Mouse (Mus musculus) adrenal gland, postnatal 25 days (tissue): ENCODE results near the gene Scgn. TPM values are rescaled to one million over a fixed set of nuclear protein-coding genes. Genes with fewer than 3 reads are reported as not detected.

ENCODE experiments used
- DNase-seq: peaks from one replicate; pipeline ENCODE4 v3.0.0; 2021; ENCODE audit warnings: mixed read lengths
- long read RNA-seq: library from polyadenylated mRNA; stranded (forward); transcript quantifications from one replicate; pipeline ENCODE4 v2.0.0, GENCODE M21; 2021
- total RNA-seq: library from RNA; stranded (reverse); gene quantifications from 2 replicates; pipeline ENCODE4 v1.2.3, GENCODE M21; 2021

Gene Scgn
- total RNA-seq: 0.90 and 2.9 TPM in 2 replicates
- long read RNA-seq, transcript Scgn-201 (11 exons, 1,412 nt): major isoform, 5 of 5 reads
- long read RNA-seq, partial matches to known transcripts: 0 of 5 reads
- long read RNA-seq, other reads (novel, unspliced or antisense): 0 of 5 reads

DNA sequence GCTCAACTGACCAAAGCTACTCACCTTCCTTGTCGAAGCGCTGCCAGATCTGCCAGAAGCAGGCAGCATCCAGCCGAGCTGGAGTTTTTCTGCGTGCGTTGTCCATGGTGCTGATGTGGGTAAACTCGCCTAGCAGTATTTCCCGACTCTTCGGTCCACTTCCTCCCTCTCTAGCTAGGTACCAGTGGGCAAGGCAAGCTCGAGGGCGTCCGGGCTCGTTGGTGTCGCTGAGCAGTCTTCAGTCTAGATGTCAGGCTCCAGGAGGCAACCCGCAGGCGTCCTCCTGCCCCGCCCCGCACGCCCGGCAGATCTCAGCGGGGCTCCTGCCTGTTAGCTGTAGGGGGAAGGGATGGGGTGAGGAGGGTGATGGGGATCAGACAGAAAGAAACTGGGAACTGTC lies at the start of gene Scgn:
TSS of gene Scgn (minus strand) at position 287 of the 400 bp plus-strand sequence.
- DNase-seq: peak; percentile 66

DNA sequence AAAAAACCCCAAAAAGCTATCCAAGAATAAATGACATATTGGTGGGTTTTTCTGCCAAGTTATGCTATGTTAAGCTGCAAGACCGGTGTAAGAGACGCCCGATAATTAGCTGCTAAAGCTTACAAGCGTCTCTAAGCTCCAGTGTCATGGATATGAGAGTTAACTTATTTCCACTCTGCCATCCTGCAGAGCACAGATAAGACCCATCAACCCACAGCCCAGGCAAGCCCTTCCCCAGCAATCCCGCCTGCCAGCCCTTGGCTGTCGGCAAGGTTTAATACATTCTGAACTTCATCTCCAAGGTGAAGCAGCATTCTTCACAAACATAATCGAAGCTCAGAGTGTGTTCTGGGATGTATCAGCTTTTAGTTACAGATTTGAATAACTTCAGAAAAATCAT lies 49.2 kb upstream of the Scgn start:
- no peak for DNase-seq

GRCm38 (mm10) chr13:24037502-24037901 lies 46.5 kb upstream of the Scgn start:
- DNase-seq: no peak

DNA sequence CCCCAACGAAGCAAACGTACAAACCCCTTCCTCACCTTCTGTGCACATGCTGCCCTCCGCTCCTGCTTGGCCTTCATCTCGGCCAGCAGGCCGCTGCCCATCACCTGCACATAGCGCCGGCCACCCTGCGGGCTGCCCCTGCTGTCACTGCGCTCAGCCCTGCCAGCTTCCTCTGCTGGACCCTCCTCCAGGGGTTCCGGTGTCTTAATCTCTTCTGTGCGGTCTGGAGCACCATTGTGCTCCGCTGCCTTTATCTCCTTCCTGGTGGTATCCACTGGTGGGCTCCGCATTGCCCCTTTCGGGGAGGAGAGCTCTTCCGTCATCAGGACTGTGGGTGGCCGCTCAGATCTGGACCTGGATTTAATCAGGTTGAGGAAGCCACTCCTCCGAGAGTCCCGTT lies 45.1 kb upstream of the Scgn start:
- no peak for DNase-seq

- no peak for DNase-seq
Observed at GRCm38 (mm10) chr13:24027191-24028170, 36.5 kb upstream of the Scgn start.

DNA sequence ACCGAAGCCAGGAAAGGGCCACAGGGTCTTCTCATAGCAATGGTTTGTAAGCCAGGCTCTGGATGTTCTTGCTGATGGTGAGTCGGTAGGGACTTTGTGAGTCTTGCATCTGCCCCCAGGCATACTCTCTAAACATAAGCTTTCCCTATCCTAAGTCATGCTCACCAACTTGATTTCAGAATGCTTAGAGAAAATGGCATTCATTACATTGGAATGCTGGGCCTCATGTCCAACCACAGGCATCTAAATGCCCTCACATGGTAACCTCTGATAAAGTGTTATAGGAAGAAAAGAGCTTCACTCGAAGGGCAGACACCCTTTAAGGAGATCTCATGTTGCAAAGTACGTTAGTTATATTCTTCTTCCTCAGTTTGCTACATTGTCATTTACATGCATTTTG lies 27.5 kb upstream of the Scgn start:
- DNase-seq: no peak

DNA sequence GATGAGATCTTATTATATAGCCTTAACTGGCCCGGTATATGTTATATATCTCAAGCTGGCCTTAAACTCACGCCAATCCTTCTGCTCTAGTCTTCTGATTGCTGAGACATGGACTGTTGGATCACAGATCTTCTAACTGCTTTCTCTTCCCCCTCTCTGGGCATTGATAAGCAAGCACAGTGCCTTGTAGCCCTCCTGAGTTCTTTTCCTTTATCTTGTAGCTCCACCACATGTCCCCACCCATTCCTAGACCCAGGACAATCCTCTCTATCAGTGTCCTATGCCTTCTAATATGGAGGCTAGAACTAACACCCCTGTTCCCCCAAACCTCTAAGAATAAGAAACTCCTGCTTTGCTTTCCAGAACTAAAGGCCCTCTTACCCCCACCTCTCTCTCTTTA lies 14.5 kb upstream of the Scgn start:
- DNase-seq: no peak

- DNase-seq: no peak
Observed at GRCm38 (mm10) chr13:24001797-24002196, 10.8 kb upstream of the Scgn start.

DNA sequence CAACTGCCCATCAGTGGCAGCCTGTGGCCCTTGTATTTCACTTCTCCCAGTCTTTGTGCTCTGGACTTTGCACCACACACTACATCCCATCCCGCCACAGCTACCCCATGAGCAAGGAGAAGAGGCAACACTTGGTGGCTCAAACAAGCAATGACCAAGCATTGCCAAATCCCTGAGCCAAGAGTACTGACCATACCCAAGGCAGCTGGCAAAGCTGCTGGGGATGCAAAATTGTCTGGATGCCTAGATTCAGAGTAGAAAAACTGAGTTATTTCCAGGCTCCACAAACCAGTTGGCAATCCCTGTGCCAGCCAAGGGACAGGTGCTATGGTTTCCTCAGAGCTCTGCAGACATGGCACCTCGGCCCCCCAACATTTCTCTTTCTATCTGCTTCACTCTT lies 10.1 kb upstream of the Scgn start:
- DNase-seq: no peak

DNA sequence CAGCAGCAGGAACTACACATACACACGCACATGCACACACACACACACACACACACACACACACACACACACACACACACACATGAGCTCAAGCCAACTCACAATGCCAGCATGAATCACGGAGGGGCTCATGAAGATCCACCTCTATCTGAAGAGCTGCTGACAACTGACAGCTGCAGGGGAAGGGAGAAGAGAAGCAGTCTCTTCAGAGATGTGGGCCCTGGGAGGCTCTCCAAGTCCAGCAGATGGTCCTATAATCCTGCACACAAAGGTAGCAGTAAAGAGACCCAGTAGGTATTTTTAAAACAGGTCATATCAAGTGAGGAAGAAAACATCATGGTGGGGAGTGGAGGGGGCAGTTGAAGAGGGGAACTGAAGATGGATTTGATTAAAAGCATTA lies 7.8 kb upstream of the Scgn start:
- DNase-seq: no peak

DNA sequence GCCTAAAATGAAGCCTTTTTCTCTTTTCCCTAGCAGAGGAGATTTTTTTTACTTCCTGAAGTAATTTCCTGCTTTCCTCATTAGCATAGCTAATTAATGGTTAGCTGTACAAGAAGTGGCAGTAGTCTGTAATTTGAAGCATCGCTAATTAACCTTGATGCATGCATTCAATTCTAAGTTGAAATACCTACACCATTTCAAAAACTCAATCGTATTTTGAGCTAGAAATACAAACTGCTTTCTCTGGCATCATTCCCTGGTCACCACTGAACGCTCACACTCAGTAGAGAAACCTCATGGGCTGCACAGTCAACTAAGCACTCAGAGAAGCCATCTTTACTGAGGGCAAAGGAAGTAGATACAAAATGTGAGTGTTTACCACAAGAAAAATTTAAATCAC lies 3.7 kb upstream of the Scgn start:
- DNase-seq: no peak

DNA sequence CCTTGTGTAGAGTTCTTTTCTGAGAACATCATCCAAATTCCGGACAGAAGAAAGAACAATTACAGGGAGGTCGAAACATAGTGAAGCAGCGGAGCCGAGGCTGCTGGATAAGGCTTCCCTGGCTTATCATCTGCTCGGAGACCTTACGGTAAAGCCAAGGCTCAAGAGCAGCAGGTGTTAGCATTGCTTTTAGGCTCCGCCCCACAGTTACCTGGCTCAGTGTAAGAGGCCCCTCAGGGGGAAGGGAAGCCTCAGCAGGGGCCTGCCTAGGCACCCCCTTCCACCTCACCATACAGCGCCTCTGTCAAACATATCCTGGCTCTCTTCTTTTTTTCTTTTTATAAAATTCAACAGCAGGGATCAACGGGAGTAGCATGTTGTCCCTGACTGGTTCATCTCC lies 3.0 kb upstream of the Scgn start:
- DNase-seq: no peak

GRCm38 (mm10) chr13:23990451-23990850 lies 563 bp downstream of the Scgn start:
- no peak for DNase-seq

GRCm38 (mm10) chr13:23985130-23985529 lies 5.9 kb downstream of the Scgn start:
- no peak for DNase-seq

DNA sequence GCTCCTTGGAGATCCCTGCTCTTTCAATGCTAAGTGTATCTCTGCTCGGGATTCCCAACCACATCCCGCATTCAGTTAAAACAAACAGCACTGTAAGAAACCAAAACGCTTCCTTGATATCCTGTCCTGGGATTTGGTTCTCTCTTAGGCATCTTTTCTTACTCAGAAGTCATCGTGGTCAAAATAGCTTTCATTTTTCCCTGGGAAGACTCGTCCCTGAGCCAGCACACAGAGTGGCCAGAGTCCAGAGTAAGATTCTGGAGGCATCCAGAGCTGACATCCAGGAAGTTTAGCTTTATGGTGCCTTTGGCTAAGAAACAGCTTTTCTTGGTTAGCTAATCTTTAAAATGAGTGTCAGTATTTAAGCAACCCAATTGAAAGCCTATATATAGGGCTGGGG lies 18.7 kb downstream of the Scgn start:
- no peak for DNase-seq

DNA sequence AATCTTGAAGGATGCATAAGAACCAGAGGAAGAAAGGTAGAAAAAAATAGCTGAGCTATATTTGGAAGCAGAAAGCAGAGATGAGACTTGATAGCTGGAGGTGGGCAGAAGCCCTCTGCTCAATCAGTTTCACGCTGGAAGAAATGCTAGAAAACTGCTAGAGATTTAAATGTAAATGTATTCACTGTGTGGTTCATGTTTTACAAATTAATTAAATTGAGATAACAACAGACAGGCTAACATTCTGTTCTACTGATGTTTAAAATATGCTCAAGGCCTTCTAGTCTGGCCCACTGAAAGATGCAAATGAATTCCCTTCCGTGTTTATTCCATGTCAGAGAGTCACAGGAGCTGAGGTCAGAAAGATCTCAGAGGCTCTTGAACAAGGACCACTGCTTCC lies 19.1 kb downstream of the Scgn start:
- no peak for DNase-seq

DNA sequence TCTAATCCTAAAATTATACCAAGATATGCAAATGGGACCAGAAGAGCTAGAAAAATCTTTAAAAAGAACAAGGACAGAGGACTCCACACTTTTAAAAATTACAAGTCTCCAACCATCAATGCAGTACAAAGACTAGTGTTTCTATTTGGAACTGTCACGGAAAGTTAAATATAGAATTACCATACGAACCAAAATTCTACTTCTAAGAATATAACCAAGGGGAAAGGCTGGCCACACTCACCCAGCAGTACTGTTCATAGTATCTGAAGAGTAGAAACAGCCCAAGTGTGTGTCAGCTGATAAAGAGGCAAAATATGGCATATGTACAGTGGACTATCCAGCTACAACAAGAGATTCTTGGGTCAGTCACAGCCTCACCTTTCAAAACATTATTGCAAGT lies 26.1 kb downstream of the Scgn start:
- DNase-seq: no peak

DNA sequence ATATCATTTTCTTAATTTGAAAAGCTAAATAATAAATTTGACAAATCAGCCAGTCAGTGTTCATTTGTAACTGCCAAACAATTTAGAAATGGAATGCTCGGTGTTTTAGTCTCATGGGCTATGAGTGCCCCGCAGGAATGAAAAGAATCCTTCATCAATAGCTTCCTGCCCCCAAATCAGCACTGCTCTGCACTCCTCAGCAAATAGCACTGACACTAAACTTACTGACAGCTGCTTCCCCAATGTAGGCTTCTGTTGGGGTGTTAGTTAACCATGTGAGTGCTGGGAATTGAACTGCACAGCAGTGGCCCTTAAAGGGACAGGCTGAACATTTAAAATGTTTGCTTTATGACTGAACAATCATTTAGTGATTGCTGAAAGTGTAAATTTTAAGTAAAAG lies 31.2 kb downstream of the Scgn start:
- no peak for DNase-seq

DNA sequence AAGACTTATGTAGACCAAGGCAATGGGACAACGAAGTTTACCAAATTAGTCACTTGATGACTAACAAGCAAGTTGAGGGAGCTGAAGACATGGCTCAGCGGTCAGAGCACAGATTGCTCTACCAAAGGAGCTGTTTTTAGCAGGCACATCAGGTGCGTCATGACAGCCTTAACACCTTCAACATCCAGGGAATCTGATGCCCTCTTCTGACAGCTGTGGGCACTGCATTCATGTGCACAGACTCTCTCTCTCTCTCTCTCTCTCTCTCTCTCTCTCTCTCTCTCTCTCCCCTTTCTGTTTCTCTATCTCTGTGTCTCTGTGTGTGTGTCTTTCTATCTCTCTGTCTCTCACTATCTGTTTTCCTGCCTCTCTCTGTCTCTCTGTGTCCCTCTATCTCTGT lies 40.1 kb downstream of the Scgn start:
- DNase-seq: peak; percentile 47

DNA sequence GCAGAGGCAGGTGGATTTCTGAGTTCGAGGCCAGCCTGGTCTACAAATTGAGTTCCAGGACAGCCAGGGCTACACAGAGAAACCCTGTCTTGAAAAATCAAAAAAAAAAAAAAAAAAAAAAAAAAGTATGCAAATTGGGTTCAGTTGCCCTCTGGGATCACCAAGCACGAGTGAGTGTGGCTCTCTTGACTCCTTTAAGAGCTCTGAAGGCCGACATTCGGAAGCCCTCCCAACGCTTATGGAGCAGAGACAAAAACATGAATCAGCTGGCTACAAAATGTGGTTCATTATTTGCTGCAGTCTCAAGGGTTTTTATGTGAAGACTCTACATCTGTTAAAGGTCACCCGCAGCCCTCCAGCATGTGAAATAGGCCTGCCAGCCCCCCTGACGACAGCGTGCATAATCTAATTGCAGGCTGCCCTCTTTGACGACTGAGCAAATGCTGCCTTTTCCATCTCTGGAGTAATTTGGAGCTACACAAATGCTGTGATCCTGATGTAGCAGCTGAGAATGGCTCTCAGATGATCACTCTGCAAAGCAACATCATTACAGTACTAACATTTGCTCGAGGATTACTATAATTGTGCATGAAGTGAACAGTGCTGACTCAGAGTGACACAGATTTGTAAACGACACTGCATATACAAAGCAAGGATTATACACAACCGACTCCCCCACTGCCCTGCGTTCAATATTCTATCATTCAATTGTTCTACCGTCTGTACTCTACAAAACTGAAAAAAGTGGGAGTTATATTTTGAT lies 41.3 kb downstream of the Scgn start:
- DNase-seq: no peak

DNA sequence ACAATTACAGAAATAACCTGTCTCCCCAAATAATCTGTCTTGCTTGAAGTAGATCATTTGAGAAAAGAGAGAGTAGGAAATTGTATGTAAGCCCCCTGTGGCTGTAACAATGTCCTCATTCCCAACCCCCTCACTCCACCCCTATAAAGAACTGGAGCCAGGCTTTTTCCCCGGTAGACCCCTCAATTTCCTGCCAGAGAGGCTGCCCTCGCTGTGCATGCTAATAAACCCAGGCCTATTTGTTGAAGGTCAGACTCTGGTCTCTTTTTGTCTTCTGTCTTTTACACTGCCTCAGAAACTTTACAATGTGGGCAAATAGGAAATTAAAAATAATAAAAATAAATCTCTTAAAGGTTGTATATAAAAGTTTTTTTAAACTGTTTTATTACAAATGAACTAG lies 44.8 kb downstream of the Scgn start:
- no peak for DNase-seq

- no peak for DNase-seq
Observed at GRCm38 (mm10) chr13:23942861-23943260, 48.2 kb downstream of the Scgn start.

DNA sequence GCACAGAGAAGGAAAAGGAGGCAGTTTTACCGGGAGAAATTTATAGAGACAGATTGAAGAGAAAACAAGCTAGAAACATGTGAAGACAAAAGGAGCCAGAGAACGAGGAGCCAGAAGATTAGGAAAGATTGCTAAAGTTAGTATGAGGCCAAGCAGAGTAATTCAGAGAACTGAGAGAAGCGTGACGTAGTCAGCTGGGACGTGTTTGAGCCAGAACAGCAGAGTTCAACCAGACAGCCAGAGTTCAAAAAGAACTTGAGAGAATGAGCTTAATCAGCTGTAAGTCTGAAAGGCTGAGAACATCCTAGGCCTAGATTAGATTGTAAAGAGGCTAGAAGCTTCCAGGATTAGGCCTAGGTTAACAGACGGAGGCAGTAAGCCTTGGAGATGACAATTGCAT lies 50.7 kb downstream of the Scgn start:
- DNase-seq: no peak
